Mouse (Mus musculus): ENCODE data around the gene Atoh8.

Gene Atoh8

GRCm38 (mm10) chr6:72254588-72255075 is 19.3 kb upstream of the Atoh8 start:
- DNase-seq (ENCODE audit: low read depth, low spot score), result no peak

DNA sequence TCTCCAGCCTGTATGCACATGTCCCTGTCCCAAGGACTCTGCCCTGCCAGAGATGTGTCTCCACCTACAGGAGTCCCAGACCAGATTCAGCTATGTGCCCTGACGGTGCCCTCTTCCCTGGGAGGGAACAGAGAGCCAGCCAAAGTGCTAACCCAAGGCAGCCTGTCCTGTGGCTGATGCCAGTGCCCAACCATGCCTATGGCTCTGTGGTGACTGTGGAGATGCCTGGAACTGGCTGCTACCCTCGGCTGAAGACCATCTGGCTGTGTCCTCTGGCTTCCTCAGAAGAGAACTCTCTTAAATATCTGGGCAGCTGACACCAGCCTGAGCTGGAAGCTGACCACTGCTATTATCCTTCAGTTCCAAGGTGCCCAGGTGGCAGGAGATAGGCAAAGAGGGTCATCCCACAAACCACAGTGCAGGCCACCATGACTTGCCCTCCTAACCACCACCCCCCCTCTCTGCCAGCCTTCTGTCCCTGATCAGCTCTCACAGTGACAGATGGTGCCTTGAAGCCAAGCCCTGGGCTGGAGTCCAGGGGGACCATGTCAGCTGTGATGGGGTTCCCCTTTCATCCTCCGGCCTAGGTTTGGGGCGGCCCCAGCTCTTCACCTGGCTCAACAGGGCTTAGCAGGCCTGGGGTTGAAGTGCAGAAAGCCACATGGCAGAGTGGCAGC is 18.7 kb upstream of the Atoh8 start:
- no peak for DNase-seq (ENCODE audit: low read depth, low spot score)

GRCm38 (mm10) chr6:72253168-72253567 is 17.8 kb upstream of the Atoh8 start:
- DNase-seq (ENCODE audit: low read depth, low spot score), result no peak

- no peak for DNase-seq (ENCODE audit: low read depth, low spot score)
Measured at GRCm38 (mm10) chr6:72252433-72252832, 17.1 kb upstream of the Atoh8 start.

DNA sequence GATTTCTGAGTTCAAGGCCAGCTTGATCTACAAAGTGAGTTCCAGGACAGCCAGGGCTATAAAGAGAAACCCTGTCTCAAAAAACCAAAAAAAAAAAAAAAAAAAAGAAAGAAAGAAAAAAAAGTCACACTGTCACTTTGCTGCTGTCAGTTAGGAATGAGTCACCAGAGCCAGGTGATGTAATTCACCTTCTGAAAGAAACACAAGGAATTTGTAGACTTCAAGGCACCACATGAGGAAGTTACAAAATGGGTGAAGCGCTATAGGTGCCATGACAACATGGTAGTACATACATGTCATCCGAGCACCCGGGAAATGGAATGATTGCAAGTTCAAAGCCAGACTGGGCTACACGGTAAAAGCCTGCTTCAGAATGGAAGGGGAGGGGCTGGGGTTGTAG is 14.6 kb upstream of the Atoh8 start:
- no peak for DNase-seq (ENCODE audit: low read depth, low spot score)

GRCm38 (mm10) chr6:72248150-72248914 is 13.0 kb upstream of the Atoh8 start:
- no peak for DNase-seq (ENCODE audit: low read depth, low spot score)

DNA sequence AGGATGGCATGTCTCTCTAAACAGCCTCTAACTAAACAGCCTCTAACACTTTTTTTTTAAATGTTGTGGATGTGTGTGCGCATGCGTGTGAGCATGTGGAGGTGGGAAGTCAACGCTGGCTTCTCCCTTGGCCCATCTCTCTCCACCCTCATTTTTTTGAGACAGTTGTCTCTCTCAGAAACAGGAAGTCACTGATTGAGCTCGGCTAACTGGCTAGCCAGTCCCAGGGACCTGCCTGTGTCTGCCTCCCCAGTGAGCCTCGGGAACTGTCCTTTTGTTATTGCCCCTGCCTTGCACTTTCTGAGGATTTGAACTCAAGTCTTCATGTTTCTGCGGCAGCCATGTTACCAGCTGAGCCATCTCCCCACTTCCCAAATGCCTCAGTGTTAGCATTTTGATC is 10.9 kb upstream of the Atoh8 start:
- no peak for DNase-seq (ENCODE audit: low read depth, low spot score)

GRCm38 (mm10) chr6:72244569-72245285 is 9.3 kb upstream of the Atoh8 start:
- DNase-seq (ENCODE audit: low read depth, low spot score), result no peak

DNA sequence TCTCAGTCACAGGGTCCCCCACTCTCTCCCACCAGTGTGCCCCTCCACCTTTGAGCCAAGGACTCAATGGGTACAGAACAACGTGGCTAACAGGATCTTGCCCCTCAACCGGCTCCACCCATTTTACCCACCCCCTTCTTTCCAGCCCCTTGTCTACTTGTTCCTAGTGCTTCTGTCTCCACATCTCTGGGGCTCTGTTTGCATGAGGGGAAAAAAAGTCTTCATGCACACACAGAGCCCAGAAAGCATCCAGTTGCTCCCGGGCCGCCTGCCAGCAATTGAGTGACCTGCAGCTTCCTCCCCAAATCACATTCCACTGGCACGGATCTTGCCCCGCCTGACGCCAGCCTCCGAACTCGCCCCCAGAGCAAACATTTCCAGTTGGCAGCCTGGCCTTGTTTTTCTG is 8.8 kb upstream of the Atoh8 start:
- DNase-seq (ENCODE audit: low read depth, low spot score), result peak; percentile 55

DNA sequence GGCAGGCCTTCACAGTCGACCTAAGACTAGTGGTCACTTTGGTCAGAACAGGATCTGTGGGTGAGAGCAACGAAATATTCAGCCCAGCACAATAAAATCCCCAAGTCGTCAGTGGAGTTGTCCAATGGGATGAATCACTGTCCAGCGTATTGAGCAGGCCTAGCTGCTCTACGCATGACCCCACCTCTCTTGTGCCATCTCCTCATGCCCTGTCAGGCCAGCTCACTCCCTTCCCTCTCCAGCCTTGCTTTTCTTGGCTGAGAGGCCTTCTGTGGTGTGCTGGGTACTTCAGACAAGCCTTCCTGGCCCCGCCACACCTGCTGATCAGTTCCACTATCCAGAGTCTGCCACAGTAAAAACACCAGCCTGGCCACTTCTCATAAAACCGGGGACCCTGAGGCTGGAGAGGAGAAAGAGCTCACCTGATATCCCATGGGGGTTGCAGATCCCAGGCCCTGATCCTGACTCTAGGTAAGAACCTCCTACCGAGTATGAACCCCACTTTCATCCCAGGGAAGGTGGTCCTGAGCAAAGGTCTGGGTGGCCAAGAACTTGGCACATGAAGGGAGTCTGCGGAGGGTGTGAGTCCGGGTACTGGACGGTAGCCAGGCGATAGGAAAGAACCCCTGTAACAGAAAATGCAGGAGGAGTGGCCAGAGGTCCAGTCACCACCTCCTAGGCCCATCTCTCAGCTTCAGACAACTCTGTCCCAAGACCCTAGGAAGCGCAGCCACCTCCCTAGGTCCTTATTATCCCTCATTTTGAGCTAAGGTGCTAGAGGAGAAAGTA is 7.3 kb upstream of the Atoh8 start:
- DNase-seq (ENCODE audit: low read depth, low spot score), result no peak

GRCm38 (mm10) chr6:72241843-72242154 is 6.4 kb upstream of the Atoh8 start:
- DNase-seq (ENCODE audit: low read depth, low spot score), result no peak

DNA sequence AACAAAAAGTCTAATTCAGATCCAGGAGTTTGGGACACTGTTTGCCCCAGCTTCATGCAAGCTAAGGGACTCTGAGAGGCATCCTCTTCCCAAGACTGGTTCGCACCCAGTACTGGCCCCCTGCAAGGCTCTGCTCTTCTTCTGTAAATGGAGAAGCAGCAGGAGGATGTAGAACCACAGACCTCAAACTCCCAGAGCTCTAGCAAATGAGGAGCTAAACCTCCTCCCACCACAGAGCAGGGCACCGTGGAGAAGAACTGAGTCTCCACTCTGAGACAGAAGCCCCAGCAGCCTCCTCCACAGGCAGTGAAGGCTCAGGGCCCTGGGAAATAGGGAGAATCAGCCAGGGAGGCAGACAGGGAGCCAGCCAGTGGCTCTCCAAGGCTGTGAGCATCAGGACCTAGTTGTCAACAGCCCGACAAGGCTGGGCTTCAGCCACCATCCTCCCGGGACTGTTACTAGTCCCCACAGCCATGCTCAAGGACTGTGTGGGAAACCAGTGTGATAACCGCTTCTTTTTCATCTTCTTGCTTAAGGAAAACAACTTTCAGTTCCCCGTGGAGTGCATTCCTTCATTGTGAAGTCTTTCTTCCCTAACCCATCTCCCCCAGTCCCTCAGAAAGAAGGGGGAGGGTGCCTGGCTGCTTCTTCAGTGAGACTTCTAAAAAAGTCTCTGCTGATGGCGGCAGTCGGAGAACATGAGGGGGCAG is 5.9 kb upstream of the Atoh8 start:
- DNase-seq (ENCODE audit: low read depth, low spot score), result no peak

DNA sequence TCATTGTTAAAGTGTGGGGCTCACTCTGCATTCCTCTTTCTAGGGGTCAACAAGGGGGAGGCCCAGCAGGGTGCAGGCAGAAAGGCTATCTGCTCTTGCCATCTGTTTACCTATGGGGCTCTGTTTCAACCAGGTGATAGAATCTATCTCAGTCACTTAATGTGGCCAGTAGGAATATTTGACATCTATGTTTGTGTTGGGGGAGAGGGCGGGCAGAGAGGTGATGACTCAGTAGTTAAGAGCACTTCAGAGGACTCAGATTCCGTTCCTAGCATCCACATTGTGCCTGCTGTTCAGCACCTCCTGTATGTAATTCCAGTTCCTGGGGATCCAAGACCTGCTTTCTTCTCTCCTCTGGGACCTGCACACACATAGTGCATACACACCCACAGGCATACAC is 4.7 kb upstream of the Atoh8 start:
- DNase-seq (ENCODE audit: low read depth, low spot score), result no peak

DNA sequence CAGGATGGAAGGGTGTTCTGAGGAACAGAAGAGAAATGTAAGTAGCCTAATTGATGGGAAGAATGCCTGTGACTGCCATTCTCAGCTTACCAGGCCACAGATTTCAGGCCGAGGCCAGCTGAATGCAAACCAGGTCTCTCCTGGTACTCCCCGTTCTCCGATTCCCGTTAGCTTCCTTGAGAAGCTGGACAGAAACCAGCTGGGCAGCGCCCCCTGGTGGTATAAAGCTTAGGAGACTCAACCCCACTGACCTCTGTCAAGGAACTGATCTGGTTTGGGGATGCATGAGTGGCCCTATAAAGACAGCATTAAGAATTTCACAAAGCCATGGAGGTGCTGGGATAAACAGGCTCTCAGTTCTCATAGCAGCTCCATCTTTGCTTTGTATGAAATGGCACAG is 1.7 kb upstream of the Atoh8 start:
- DNase-seq (ENCODE audit: low read depth, low spot score), result no peak

- DNase-seq (ENCODE audit: low read depth, low spot score), result no peak
Measured at GRCm38 (mm10) chr6:72235807-72236407, 530 bp upstream of the Atoh8 start.

DNA sequence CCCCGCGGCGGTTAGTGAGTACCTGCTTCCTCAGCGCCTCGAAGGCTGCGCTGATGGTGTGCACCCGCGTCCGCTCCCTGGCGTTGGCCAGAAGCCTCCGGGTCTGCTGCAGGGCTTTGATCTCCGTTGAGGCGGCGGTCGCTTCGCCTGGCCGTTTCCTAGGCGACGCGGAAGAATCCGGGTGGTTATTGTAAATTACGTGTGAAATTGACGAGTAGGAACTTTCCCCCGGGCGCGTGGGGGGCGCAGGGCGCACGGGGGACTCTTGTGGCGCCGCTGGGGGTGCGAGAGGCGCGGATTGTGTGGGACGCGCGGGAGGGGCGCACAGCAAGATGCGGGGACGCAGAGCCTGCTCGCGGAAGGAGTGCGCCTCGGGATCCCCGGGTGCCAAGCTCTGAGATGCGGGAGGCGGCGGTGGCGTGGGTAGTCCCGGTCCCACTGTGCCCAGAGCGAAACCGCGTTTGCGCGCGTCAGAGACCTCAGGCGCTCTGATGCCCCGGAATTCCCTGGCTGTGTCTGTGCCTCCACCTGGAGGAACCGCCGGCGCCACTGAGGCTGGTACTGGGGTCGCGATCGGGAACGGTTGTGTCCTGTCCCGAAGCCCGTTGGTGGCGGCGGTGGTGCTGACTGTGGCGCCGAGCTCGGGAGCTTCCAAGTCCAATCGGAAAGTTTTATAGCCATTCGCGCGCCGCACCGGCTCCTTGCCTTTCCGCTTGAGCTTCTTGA is 842 bp downstream of the Atoh8 start:
- DNase-seq (ENCODE audit: low read depth, low spot score), result no peak

DNA sequence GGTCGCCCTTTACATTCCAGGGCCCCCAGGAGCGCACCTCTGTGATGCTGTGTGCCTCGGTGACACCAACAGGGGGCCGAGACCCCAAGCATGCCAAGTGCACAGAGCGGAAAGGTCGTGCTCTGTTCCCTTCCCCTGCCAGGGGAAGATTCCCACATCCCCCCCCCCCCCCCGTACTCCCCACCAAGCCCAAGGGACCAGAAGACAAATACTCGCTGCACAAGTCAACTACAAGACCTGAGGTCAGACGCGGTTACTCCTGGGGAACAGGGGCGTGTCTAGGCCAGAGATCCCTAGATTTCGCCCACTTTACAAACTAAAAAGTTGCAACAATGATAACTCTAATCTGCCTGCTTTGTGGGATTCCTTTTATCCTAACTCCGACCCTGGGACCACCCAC is 1.4 kb downstream of the Atoh8 start:
- DNase-seq (ENCODE audit: low read depth, low spot score), result no peak

DNA sequence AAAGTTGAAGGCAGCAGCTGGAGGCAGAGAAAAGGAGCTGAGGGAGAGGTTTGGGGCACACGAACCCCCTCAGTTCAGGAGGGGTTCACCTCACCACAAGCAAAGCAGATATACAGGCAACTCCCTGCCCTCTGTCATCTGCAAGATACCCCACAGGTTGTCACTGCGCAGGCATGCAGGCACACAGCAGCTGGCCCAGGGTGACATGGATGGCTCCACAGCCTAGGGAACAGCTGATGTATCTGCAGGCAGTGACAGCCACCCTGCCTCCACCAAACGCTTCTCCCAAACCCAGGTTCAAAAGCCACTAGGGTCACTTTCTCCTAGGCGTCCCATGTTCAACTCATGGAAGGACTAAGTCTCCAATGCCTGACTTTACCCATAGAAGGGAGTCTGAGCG is 2.5 kb downstream of the Atoh8 start:
- no peak for DNase-seq (ENCODE audit: low read depth, low spot score)

- no peak for DNase-seq (ENCODE audit: low read depth, low spot score)
Measured at GRCm38 (mm10) chr6:72232411-72232810, 3.0 kb downstream of the Atoh8 start.

DNA sequence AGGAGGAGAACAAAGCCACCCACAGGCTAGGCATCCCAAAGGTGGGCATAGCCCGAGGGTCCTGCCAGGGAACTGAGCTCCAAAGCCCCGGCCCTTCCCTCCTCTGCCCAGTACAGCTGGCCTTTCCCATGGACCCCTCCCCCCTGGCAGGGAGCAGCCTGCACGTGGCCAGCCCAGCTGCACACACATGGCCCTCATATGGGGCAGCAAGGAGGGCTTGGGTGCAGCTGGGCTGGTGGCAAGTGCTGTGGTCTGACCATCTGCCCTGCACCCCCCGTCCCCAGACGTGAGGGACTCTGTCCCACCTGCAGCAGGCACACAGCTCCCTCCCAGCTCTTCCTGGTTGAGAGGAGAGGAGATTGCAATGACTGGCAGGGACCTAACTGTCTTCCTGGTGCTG is 4.5 kb downstream of the Atoh8 start:
- DNase-seq (ENCODE audit: low read depth, low spot score), result no peak

Data from brain, embryonic 18.5 days (tissue).